Mouse (Mus musculus) spleen, postnatal 10 days (tissue): ENCODE data around the gene Smco3.
"Not testable (repeated sequence)": the region's sequence is repeated elsewhere in the genome, so short reads cannot be mapped to it uniquely, and the experiment has no call there.

Experiments used
- DNase-seq, 2 experiments: peaks; one replicate each; pipeline ENCODE4 v3.0.0; 2021 to 2022; ENCODE audit warnings: low spot score in 2 of 2

The Smco3 gene

GRCm38 (mm10) chr6:136835352-136835751 lies at the start of gene Smco3:
Smco3 (minus strand) TSS chr6:136835452.
- DNase-seq = no peak

- DNase-seq = not testable (repeated sequence)
Measured at GRCm38 (mm10) chr6:136884766-136885165, 49.5 kb upstream of the Smco3 start.

- no peak for DNase-seq
Measured at GRCm38 (mm10) chr6:136883961-136884360, 48.7 kb upstream of the Smco3 start.

GRCm38 (mm10) chr6:136883431-136883915 lies 48.2 kb upstream of the Smco3 start:
- DNase-seq = no peak

GRCm38 (mm10) chr6:136881678-136882077 lies 46.4 kb upstream of the Smco3 start:
- DNase-seq = no peak

GRCm38 (mm10) chr6:136875670-136876069 lies 40.4 kb upstream of the Smco3 start, which contains the start of gene Mgp:
Mgp (minus strand) TSS chr6:136875823.
- DNase-seq = no peak

- DNase-seq = no peak
Measured at GRCm38 (mm10) chr6:136874599-136874998, 39.3 kb upstream of the Smco3 start.

- DNase-seq = no peak
Measured at GRCm38 (mm10) chr6:136868921-136869320, 33.7 kb upstream of the Smco3 start.

GRCm38 (mm10) chr6:136866150-136866549 lies 30.9 kb upstream of the Smco3 start:
- no peak for DNase-seq

GRCm38 (mm10) chr6:136865360-136865759 lies 30.1 kb upstream of the Smco3 start:
- DNase-seq = no peak

GRCm38 (mm10) chr6:136861020-136861419 lies 25.8 kb upstream of the Smco3 start:
- DNase-seq = no peak

GRCm38 (mm10) chr6:136858420-136858819 lies 23.2 kb upstream of the Smco3 start:
- DNase-seq = peak; percentile 43 to 44

GRCm38 (mm10) chr6:136857873-136858260 lies 22.6 kb upstream of the Smco3 start:
- DNase-seq = no peak

GRCm38 (mm10) chr6:136857186-136857872 lies 22.1 kb upstream of the Smco3 start, which contains the start of gene Art4:
Art4 (minus strand) TSS chr6:136857733.
- peak; percentile 80 to 87 for DNase-seq

- peak; percentile 44 to 73 for DNase-seq
Measured at GRCm38 (mm10) chr6:136856071-136856636, 20.9 kb upstream of the Smco3 start.

- no peak for DNase-seq
Measured at GRCm38 (mm10) chr6:136855183-136855582, 19.9 kb upstream of the Smco3 start.

GRCm38 (mm10) chr6:136854361-136854781 lies 19.1 kb upstream of the Smco3 start:
- peak in 1 of 2 experiments; percentile 31 for DNase-seq

- DNase-seq = no peak
Measured at GRCm38 (mm10) chr6:136852762-136853161, 17.5 kb upstream of the Smco3 start.

- DNase-seq = no peak
Measured at GRCm38 (mm10) chr6:136852348-136852747, 17.1 kb upstream of the Smco3 start.

GRCm38 (mm10) chr6:136850267-136850666 lies 15.0 kb upstream of the Smco3 start:
- DNase-seq = no peak

GRCm38 (mm10) chr6:136848971-136849370 lies 13.7 kb upstream of the Smco3 start:
- DNase-seq = no peak

GRCm38 (mm10) chr6:136848399-136848798 lies 13.1 kb upstream of the Smco3 start:
- no peak for DNase-seq

GRCm38 (mm10) chr6:136847790-136848189 lies 12.5 kb upstream of the Smco3 start:
- DNase-seq = peak; percentile 81 to 91
